Mouse (Mus musculus) G1E (cell line): ENCODE results near the gene Pdgfb.

Source experiments
- CTCF ChIP-seq: IDR thresholded peaks from 2 replicates; pipeline ENCODE4 v1.5.1; 2012; ENCODE audit warnings: low read depth, low read length, inconsistent platforms, mixed read lengths
- GATA1 ChIP-seq: IDR thresholded peaks from 2 replicates; pipeline ENCODE4 v1.6.1; 2012; ENCODE audit warnings: borderline replicate concordance, low read length, inconsistent platforms, mixed read lengths
- GATA2 ChIP-seq: IDR thresholded peaks from 2 replicates; pipeline ENCODE4 v1.6.1; 2012; ENCODE audit warnings: low read depth, low read length, inconsistent platforms, borderline replicate concordance
- TAL1 ChIP-seq: conservative IDR thresholded peaks from 2 replicates; pipeline ENCODE4 v1.6.1; 2012; ENCODE audit warnings: low read depth, low read length, inconsistent platforms, mixed read lengths

GRCm38 (mm10) chr15:80060356-80061070 lies 45.7 kb upstream of the Pdgfb start:
- TF ChIP-seq CTCF, result no peak
- TF ChIP-seq TAL1, result no peak
- no peak for TF ChIP-seq GATA2
- TF ChIP-seq GATA1, result no peak
